Mouse (Mus musculus) small intestine, adult 10 weeks (tissue): ENCODE measurements around the gene Urm1. TPM values are rescaled to one million over a fixed set of nuclear protein-coding genes. Genes with fewer than 3 reads are reported as not detected.

Source experiments
- polyA plus RNA-seq: library from polyadenylated mRNA; stranded (reverse); fragments of 350-450 nt; fragmentation: Illumina TruSeq; extraction: RNeasy Lipid Tissue Mini Kit (QIAGEN cat#74804); gene quantifications from one replicate; pipeline ENCODE4 v1.2.3, GENCODE M21; 2014; ENCODE audit warnings: low replicate concordance

The Urm1 gene
- polyA plus RNA-seq = 2.3 TPM

GRCm38 (mm10) chr2:29820025-29820817 is at the start of gene Urm1:
Gene Urm1 (plus strand): TSS chr2:29820075.

DNA sequence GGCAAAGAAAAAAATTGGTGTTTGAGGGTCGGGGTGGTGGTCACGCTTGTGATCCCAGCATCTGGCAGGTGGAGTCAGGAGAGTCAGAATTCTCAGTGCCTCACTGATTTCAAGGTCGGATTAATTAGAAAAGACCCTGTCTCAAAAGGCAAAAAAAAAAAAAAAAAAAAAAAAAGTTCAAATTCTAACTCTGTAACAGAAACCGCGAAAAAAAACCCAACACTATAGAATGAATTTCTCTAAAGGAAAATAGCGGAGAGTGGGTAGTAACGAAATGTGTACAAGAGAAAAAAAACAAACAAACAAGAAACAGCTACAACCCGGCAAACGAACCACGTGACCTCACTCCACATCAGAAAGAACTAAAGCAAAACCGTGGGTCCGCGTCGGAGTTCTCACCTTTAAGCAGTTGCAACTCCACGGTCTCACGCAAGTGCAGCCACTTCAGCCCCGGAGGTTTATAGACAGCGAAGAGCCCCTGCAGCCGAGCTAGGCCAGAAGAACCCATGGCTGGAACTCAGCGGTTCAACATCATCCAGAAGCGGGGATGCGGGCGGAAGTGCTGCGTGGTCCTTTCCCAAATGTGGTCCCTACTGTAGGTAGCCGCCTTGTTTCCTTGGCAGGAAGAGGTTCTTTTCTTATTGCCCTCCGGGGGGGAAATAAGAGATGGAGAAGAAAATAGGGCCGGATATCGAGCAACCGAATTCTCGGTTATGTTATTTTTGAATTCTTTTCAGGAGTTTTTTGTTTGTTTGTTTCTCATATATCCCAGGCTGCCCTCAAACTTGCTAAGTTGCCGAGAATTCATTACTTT is 32.6 kb upstream of the Urm1 start, which contains the start of gene Coq4:
Gene Coq4 (plus strand): TSS at position 390 of the 814 bp plus-strand sequence.

GRCm38 (mm10) chr2:29787937-29788681 is 31.8 kb upstream of the Urm1 start, which contains the start of gene Trub2:
Gene Trub2 (minus strand): TSS chr2:29788502.

DNA sequence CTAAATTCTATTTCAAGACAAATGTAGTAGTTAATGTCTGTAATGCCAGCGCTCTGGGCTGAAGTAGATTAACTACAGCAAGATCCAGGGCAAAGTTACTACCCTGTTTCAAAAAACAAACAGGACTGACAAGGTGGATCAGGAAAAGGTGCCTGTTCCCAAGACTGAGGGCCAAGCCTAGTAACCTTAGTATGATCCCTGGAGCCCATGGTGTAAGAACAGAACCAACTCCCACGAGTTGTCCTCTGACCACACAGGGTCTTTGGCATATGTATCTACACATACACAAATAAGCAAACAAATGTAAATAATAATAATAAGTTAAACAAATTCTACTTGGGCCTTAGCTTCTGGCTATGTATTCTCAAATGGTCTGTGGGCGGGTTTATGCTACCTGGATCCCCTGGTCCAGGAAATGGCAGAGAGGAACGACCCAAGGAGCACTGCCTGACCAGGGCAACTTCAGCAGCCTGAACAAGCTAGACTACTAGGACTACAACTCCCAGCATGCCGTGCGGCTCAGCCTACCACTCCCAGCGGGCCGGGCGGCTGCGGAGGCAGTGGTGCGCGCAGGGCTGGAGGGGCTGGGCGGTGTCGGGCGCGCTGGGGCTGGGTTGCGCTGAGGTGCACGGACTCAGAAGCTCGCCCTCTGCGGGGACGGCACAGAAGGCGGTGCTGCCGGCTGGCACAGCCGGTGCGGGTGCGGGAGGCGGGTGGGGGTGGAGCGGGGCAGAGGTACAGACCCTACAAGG is 17.6 kb upstream of the Urm1 start, which contains the start of gene Slc27a4:
Gene Slc27a4 (plus strand): TSS at position 560 of the 752 bp plus-strand sequence.

DNA sequence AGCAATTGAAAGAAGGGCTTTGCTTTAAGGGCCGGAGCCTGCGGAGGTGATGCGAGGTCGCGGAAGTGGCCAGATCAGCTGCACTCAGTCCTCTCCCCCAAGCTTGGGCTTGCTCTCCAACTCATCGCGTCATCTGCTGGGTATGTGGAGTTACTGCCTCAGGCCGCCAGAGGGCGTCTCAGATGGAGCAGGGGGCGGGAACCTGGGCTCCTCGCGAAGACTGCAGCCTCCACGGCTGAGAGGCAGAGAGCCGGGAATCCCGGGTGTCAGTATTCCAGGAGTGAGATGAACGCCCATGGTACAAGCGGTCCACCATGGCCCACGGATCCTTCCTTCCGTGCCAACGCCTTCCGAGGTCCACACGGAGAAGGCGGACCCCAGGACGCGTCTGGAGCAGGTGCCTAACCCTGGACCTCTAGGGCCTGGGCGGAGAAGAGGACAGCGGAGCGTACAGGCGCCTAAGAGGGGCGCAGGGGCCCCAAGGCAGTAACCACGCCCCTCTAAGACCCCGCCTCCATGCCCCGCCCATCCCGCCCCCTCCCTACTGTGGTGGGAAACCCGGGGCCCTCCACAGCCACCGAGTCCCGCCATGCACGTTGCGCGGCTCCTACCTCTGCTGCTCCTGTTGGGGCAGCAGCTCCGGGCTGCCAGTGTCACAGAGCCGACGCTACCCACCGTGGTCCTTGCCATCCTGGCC is 49.2 kb downstream of the Urm1 start, which contains the start of gene Cercam:
Gene Cercam (plus strand): TSS at position 216 of the 697 bp plus-strand sequence.

DNA sequence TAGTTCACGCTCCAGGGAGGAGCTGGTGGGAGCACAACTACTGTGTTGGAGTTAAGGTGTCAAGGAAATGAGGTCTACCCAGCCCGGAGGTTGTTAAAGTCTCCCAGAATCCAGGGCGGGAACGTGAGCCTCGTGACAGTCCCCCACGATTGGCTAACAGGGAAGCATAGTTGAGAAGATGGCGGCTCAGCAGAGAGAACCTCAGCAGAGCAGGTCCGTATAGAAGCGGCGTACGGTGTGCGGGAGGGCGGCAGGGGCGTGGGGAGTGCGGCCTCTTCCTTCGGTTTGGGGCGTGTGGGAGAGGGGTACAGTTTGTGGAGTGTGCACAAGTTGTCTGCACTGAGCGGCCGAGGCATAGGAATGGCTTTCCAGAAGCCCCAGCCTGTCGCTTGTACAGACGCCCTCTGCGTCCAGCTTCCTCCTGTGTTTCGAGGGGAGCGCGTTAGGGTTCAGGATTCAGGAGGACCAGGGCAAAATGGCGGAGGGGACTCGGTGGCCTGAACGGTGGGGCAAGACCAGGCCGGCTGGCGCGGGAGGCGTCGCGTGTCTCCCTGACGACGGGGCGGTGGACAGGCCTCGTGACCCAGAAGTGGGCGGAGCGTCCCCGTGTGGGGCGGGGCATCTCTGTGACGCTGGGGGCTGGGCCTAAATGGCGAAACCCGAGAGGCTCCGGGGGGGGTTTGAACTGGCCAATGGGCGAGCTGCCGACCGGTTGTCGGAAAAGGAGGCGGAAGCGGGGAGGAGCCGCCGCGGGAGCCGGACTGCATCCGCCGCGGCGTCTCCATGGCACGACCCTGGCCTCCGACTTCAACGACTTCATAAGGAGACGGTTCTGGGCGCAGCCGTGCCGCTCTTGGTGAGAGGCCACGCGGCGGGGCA is 69.4 kb downstream of the Urm1 start, which contains the start of gene Odf2:
Gene Odf2 (plus strand): TSS at position 156 of the 879 bp plus-strand sequence.

Other genes with a start within 250 kb of the Urm1 start
- gene Rapgef1, start 200.4 kb upstream of the Urm1 start, polyA plus RNA-seq = 1.0 TPM
- gene Gm13420, start 68.4 kb upstream of the Urm1 start, polyA plus RNA-seq = not detected
- gene Gm13547, start 60.8 kb upstream of the Urm1 start, polyA plus RNA-seq = not detected
- gene Coq4, start 32.6 kb upstream of the Urm1 start, polyA plus RNA-seq = 7.5 TPM
- 7.9 TPM for gene Trub2, start 31.6 kb upstream of the Urm1 start, polyA plus RNA-seq
- 13.1 TPM for gene Slc27a4, start 17.4 kb upstream of the Urm1 start, polyA plus RNA-seq
- 0.19 TPM for gene Cercam, start 49.1 kb downstream of the Urm1 start, polyA plus RNA-seq
- 2.7 TPM for gene Odf2, start 69.1 kb downstream of the Urm1 start, polyA plus RNA-seq
- gene Gle1, start 115.4 kb downstream of the Urm1 start, polyA plus RNA-seq = 5.7 TPM
- 28.2 TPM for gene Sptan1, start 145.5 kb downstream of the Urm1 start, polyA plus RNA-seq
- not detected for gene Wdr34, start 228.8 kb downstream of the Urm1 start, polyA plus RNA-seq
- 219 TPM for gene Set, start 237.3 kb downstream of the Urm1 start, polyA plus RNA-seq